Mouse (Mus musculus) small intestine, adult 10 weeks (tissue): ENCODE data around the gene Efna1. TPM values are rescaled to one million over a fixed set of nuclear protein-coding genes. Genes with fewer than 3 reads are reported as not detected.

Experiments
- polyA plus RNA-seq: library from polyadenylated mRNA; stranded (reverse); fragments of 350-450 nt; fragmentation: Illumina TruSeq; extraction: RNeasy Lipid Tissue Mini Kit (QIAGEN cat#74804); gene quantifications from one replicate; pipeline ENCODE4 v1.2.3, GENCODE M21; 2014; ENCODE audit warnings: low replicate concordance

The Efna1 gene
- 8.7 TPM for polyA plus RNA-seq

DNA sequence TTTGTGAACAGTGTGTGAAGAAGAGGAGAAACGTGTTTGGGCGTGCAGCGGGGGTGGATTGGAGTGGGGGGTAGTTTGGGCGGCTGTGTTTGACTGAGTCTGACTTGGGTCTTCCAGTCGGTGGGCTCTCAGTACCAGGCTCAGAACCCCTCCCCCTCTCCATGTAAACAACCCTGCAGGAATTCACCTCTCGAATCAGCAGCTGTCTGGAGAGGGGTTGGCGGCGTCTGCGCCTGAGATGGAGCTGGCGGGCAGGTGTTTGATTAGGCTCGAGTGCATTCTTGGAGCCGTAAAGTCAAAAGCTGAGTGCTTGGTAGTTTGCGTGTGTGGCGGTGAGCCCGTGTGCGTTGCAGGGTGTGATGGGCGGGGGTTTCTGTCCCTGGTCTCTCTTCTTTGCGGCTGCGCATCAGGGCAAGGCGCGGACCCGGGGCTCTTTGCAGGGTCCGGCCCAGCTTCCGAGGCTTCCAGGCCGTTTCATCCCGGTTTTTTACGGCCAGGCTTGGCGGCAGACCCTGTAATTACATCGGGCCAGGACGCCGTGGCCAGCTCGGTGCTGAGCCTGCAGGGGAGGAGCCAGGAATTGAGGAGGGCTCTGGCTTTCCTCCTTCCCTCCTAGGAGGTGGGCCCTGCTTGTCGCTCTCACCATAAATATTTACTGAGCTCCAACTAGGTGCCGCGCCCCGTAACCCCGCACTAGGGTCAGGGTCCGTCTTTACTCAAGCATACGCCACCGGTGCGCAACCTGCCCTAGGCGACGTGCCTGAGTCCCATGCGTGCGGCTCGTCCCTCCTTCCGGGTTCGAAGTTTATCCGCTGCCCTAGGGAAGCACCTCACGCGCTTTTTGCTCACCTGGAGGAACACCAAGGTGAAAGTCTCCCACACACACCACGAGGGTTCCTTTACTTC lies at the start of gene Efna1:
Gene Efna1, minus strand, starts transcription at position 537 of the 906 bp plus-strand sequence.

DNA sequence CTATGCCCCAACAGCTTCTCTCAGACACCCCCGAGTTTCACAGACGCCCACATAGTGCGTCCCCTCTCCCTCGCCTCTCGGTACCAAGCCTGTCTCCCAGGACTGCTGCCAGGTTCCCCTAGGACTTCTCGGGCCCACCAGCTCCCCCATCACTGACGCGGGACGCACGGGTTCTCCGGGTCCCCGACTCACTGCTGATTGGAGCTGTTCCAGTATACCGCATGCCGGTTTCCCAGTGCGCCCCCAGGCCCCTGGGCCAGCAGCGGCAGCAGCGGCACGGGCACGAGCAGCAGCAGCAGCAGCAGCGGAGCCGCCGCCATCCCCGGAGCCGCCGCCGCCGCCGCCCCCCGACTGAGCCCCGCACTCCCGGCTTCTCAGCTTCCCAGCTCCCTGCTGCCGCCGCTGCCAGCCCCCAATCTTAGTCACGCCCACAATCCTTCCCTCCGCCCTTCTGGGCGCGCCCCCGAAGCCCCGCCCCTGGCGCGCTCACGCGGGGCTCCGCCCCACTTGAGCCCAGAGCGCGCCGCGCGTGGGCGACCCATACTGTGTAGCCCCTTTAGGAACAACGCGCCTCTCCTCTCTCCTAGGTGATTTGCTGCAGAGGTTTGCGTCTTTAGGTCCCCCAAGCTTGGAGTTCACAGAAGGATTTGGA lies 41.7 kb upstream of the Efna1 start, which contains the start of gene Efna3:
Gene Efna3, minus strand, starts transcription at position 452 of the 652 bp plus-strand sequence.

GRCm38 (mm10) chr3:89270051-89270755 lies 10.7 kb downstream of the Efna1 start, which contains the start of gene Slc50a1:
Gene Slc50a1, minus strand, starts transcription at chr3:89270570.

DNA sequence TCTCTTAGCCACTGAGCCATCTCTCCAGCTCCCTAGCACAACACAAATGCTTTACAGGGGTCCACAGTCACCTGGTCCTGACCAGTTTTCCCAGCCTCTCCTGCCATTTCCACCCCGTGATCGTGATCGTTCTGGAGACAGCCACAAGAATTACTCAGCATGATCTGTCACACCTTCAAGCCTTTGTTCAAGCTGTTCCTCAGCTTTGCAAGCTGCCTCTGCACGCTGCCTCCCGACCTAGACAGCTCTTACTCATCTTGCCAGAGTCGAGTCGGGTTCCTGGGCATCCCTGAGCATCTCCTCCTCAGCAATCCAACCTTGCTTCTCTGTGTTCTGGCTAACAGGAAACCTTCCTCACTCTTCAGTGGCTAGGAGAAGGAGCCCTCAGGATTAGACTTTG lies 21.9 kb downstream of the Efna1 start, which contains the start of gene Dpm3:
Gene Dpm3, plus strand, starts transcription at position 283 of the 400 bp plus-strand sequence.

DNA sequence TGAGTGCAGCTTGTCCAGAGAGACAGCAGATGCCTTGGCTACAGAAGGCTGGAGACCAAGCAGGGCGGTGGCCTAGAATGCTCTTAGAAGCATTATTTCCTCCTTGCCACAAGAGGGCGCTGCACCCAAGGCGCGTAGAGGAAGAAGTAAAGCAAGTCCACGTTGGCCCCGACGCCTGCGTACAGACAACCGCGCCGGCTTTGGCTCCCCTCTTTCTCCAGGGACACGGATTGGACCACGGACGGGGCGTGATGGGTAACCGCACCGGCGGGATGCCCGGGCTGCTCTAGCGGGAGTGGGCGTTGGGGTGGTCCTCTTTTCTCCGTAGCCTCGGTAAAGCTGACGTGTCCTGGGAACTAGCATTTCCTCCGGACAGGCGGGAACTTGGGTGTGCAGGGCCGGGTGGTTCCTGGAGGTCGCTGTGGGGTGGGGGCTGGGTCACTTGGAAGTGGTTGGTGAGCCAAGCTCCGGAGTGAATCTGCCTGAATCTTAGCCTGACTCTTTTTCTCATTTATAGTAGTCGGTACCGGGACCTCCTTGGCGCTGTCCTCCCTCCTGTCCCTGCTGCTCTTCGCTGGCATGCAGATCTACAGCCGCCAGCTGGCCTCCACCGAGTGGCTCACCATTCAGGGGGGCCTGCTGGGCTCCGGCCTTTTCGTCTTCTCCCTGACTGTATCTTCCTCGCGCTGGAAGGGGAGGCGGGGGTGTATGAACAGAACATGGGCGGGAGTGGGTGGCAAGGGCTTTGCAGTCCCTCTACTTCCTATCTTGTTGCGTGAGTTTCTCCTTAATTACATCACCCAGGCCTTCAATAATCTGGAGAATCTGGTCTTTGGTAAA lies 34.5 kb downstream of the Efna1 start, which contains the start of gene Trim46:
Gene Trim46, minus strand, starts transcription at position 49 of the 840 bp plus-strand sequence.

DNA sequence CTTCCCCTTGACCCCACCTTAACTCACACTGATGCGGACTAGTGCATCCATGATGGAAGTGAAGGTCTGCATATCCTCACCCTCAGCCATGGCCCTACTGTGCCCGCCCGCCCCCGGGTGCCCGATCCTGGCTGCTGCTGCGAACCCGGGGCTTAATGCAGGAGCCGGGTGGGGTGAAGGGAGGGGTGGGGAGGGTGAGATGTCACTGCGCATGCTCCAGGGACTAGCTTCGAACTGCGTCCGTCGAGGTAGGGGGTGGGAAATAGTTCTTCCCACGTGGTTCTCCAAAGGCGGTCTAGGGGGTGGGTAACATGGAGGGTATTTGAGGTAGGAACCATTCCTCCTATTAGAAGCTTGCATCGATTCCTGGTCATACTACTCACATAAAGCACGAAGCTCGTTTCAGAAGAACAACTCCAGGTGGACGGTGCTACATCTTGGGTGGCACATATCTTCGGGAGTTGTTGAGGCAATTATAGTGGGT lies 35.2 kb downstream of the Efna1 start, which contains the start of gene Krtcap2:
Gene Krtcap2, plus strand, starts transcription at position 279 of the 484 bp plus-strand sequence.

GRCm38 (mm10) chr3:89228836-89229235 lies 52.1 kb downstream of the Efna1 start, which contains the start of gene Muc1:
Gene Muc1, plus strand, starts transcription at chr3:89229057.

DNA sequence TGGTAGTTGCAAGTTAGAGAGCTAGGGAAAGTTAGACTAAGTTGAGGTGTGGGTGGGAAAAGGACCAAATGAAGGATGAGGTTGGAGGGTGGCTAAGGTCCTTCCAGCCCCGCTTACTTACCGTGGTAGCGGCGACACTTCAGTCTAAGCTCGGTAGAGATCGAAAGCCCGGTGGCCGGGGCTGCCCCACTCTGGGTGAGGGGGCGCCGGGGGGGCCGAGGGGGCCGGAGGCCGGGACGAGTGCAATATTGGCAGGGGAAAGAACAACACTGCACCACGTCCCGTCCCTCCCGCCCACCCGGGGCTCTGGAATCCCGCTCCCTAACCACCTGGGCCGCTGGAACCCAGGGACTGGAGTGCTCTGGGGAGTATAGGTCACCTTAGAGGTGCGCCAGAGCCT lies 54.0 kb downstream of the Efna1 start, which contains the start of gene Mtx1:
Gene Mtx1, minus strand, starts transcription at position 189 of the 400 bp plus-strand sequence.

Other genes with a start within 250 kb of the Efna1 start
- gene Rusc1, start 187.8 kb downstream of the Efna1 start, polyA plus RNA-seq: 11.3 TPM
- not detected for gene Gm43738, start 180.0 kb downstream of the Efna1 start, polyA plus RNA-seq
- 3.0 TPM for gene Fdps, start 179.2 kb downstream of the Efna1 start, polyA plus RNA-seq
- 83.2 TPM for gene Pklr, start 145.0 kb downstream of the Efna1 start, polyA plus RNA-seq
- not detected for gene Hcn3, start 120.9 kb downstream of the Efna1 start, polyA plus RNA-seq
- gene Clk2, start 116.3 kb downstream of the Efna1 start, polyA plus RNA-seq: 11.5 TPM
- 8.1 TPM for gene Scamp3, start 103.7 kb downstream of the Efna1 start, polyA plus RNA-seq
- gene Fam189b, start 98.0 kb downstream of the Efna1 start, polyA plus RNA-seq: not detected
- gene Gba, start 78.2 kb downstream of the Efna1 start, polyA plus RNA-seq: 6.2 TPM
- gene Thbs3, start 66.0 kb downstream of the Efna1 start, polyA plus RNA-seq: not detected
- gene Mtx1, start 54.1 kb downstream of the Efna1 start, polyA plus RNA-seq: 19.8 TPM
- gene Muc1, start 52.1 kb downstream of the Efna1 start, polyA plus RNA-seq: 1.3 TPM
- gene Krtcap2, start 35.2 kb downstream of the Efna1 start, polyA plus RNA-seq: 14.1 TPM
- not detected for gene Trim46, start 34.8 kb downstream of the Efna1 start, polyA plus RNA-seq
- gene Dpm3, start 21.8 kb downstream of the Efna1 start, polyA plus RNA-seq: not detected
- gene Slc50a1, start 10.6 kb downstream of the Efna1 start, polyA plus RNA-seq: 11.5 TPM
- gene Efna3, start 41.8 kb upstream of the Efna1 start, polyA plus RNA-seq: 0.22 TPM
- not detected for gene Efna4, start 56.9 kb upstream of the Efna1 start, polyA plus RNA-seq
- gene Adam15, start 68.9 kb upstream of the Efna1 start, polyA plus RNA-seq: 1.6 TPM
- not detected for gene Dcst2, start 80.8 kb upstream of the Efna1 start, polyA plus RNA-seq
- gene Dcst1, start 84.1 kb upstream of the Efna1 start, polyA plus RNA-seq: 1.6 TPM
- gene Zbtb7b, start 113.6 kb upstream of the Efna1 start, polyA plus RNA-seq: 5.2 TPM
- 2.0 TPM for gene Lenep, start 121.7 kb upstream of the Efna1 start, polyA plus RNA-seq
- gene Flad1, start 130.7 kb upstream of the Efna1 start, polyA plus RNA-seq: 0.59 TPM
- gene Cks1b, start 137.2 kb upstream of the Efna1 start, polyA plus RNA-seq: 5.6 TPM
- gene Shc1, start 137.3 kb upstream of the Efna1 start, polyA plus RNA-seq: 23.1 TPM
- gene Pygo2, start 149.1 kb upstream of the Efna1 start, polyA plus RNA-seq: 5.2 TPM
- 9.0 TPM for gene Pbxip1, start 155.6 kb upstream of the Efna1 start, polyA plus RNA-seq
- gene Pmvk, start 173.4 kb upstream of the Efna1 start, polyA plus RNA-seq: not detected
- gene Kcnn3, start 239.0 kb upstream of the Efna1 start, polyA plus RNA-seq: 4.5 TPM